Mouse (Mus musculus): ENCODE data around the gene Trpm3. TPM values are rescaled to one million over a fixed set of nuclear protein-coding genes. Genes with fewer than 3 reads are reported as not detected.

Trpm3 gene
- total and polyA plus RNA-seq, 3 experiments: 0.49 TPM; not detected in 2

DNA sequence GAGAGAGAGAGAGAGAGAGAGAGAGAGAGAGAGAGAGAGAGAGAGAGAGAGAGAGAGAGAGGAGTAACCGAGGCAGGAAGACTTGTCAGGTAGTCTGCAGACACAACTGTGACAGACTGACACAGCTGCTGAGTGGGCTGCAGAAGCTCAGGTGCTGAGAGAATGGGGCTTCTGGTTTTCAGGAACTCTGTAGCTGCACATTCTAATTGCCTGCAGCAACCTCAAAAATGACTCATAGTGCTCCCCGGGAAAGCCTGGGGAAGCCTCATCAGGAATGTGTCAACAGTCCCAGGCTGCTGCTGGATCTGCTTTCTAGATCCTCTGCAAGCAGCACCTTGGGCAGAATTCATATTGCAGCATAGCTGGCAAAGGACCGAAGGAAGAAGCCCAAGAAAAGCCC lies 457.9 kb downstream of the Trpm3 start:
- TF ChIP-seq CTCF (IDR thresholded peaks at IDR 0.05; ENCODE audit: low read depth, low read length) (no peak), GATA2 (IDR thresholded peaks at IDR 0.05; ENCODE audit: borderline replicate concordance, low read depth, low read length) (no peak), POLR2AphosphoS5 (IDR thresholded peaks at IDR 0.05; ENCODE audit: insufficient replicate concordance, low read depth, low read length) (no peak), TAL1 (conservative IDR thresholded peaks at IDR 0.05; ENCODE audit: low read depth, low read length) (no peak)
- H3K27me3 ChIP-seq (ENCODE audit: insufficient read depth, low read length): no peaks in the 10 kb centered on the region
- ATAC-seq (ENCODE audit: extremely low read depth, insufficient number of reproducible peaks, low FRiP score, poor library complexity, severe bottlenecking): no peak
- H3K9me3 ChIP-seq (replicated peaks): no peaks in the 10 kb centered on the region
- no peaks in the 10 kb centered on the region for H3K4me1 ChIP-seq (ENCODE audit: insufficient read depth, low read depth, low read length)
- no peaks in the 10 kb centered on the region for H3K36me3 ChIP-seq (replicated peaks)
- no peak overlapping the region for H3K4me3 ChIP-seq (ENCODE audit: low read depth, low read length)
- DNase-seq (ENCODE audit: low spot score): no peak

DNA sequence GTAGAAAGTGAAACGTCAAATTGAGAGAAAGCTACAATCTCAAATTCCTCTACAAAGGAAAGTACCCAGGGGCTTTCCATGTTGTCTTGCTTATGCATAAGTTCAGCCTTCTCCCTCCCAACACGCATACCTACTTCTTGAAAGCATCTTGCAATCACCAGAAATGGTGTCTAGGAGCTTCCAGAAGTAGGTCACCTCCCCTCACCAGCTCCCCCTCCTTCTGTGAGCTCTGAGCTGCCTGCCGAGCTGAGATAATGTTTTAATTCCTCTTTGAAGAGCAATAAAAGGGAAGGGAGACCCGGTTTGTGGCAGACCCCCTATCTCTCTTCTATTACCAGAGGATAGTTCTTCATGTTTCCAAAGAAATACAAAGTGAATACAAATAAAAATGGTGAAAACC lies 465.5 kb downstream of the Trpm3 start:
- DNase-seq (ENCODE audit: low spot score): no peak
- no peak overlapping the region for H3K4me3 ChIP-seq (ENCODE audit: low read depth, low read length)
- no peaks in the 10 kb centered on the region for H3K27me3 ChIP-seq (ENCODE audit: insufficient read depth, low read length)
- no peaks in the 10 kb centered on the region for H3K9me3 ChIP-seq (replicated peaks)
- no peak for ATAC-seq (ENCODE audit: extremely low read depth, insufficient number of reproducible peaks, low FRiP score, poor library complexity, severe bottlenecking)
- no peaks in the 10 kb centered on the region for H3K4me1 ChIP-seq (ENCODE audit: insufficient read depth, low read depth, low read length)
- H3K36me3 ChIP-seq (replicated peaks): no peaks in the 10 kb centered on the region
- TF ChIP-seq POLR2AphosphoS5 (IDR thresholded peaks at IDR 0.05; ENCODE audit: insufficient replicate concordance, low read depth, low read length) (no peak), TAL1 (conservative IDR thresholded peaks at IDR 0.05; ENCODE audit: low read depth, low read length) (no peak), GATA2 (IDR thresholded peaks at IDR 0.05; ENCODE audit: borderline replicate concordance, low read depth, low read length) (no peak), CTCF (IDR thresholded peaks at IDR 0.05; ENCODE audit: low read depth, low read length) (no peak), GATA1 (IDR thresholded peaks at IDR 0.05; ENCODE audit: borderline replicate concordance, low read length) (no peak)

DNA sequence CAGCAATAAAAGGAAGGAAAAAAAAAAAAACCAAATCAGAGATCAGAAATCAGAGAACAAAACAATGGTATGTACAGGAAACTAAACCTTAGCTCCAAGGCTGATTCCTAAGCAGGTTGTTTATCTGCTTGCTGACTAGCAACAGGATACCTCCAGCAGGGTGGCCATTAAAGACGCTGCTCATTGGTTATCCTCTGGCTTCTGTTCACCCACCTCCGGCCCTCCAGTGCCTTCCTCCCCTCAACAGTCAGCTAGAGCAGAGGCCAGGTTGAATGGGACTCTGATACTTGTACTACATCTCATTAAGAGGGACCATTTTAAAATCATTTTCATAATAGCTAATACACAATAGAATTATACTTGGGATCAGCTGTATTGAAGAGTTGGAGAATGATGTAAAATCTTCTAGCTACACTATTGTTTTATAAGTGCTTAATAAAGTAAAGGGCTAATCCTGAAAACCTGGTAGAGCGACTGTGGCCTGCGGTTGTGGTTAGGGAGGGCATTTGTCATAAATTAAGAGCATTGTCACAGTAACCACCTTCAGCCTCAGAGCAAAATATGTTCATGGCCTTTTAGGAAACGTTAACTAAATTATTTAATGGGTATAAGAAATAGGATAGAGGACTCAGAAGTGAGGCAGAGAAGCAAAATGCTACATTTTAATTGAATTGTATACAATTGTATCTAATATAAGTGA lies 469.3 kb downstream of the Trpm3 start:
- TF ChIP-seq POLR2AphosphoS5 (IDR thresholded peaks at IDR 0.05; ENCODE audit: insufficient replicate concordance, low read depth, low read length) (no peak), CTCF (IDR thresholded peaks at IDR 0.05; ENCODE audit: low read depth, low read length) (no peak)
- H3K36me3 ChIP-seq (replicated peaks): no peaks in the 10 kb centered on the region
- DNase-seq (ENCODE audit: low spot score) (no peak), ATAC-seq (ENCODE audit: extremely low read depth, insufficient number of reproducible peaks, low FRiP score, poor library complexity, severe bottlenecking) (no peak)
- H3K4me3 ChIP-seq (ENCODE audit: low read depth, low read length): no peak overlapping the region
- H3K27me3 ChIP-seq (ENCODE audit: insufficient read depth, low read length): no peaks in the 10 kb centered on the region
- H3K4me1 ChIP-seq (ENCODE audit: insufficient read depth, low read depth, low read length): no peaks in the 10 kb centered on the region
- H3K9me3 ChIP-seq (replicated peaks): no peaks in the 10 kb centered on the region

DNA sequence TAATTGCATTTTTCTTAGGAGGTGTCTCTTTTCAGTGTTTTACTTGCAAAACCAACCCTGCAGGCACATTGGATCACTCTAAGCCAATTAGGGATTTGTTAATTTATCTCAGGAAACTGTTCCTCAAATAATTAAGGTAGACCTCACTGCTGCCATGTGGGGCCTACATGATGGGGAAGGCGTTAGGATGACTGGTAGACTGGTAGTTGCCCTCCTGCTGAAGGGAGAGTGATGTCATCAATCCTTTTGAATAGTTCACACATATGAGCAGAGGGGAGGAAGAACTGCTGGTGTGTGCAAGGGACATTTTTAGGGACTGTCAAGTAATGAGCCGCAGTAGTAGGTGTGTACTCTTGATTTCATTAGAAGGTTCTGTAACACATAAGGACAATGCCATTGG lies 472.8 kb downstream of the Trpm3 start:
- Histone ChIP-seq H3K4me1 (ENCODE audit: insufficient read depth, low read depth, low read length) (no peaks in the 10 kb centered on the region), H3K36me3 (replicated peaks) (no peaks in the 10 kb centered on the region), H3K4me3 (ENCODE audit: low read depth, low read length) (no peak overlapping the region), H3K9me3 (replicated peaks) (no peaks in the 10 kb centered on the region), H3K27me3 (ENCODE audit: insufficient read depth, low read length) (no peaks in the 10 kb centered on the region)
- no peak for TF ChIP-seq POLR2AphosphoS5 (IDR thresholded peaks at IDR 0.05; ENCODE audit: insufficient replicate concordance, low read depth, low read length)
- TF ChIP-seq CTCF (IDR thresholded peaks at IDR 0.05; ENCODE audit: low read depth, low read length): no peak
- no peak for TF ChIP-seq GATA1 (IDR thresholded peaks at IDR 0.05; ENCODE audit: borderline replicate concordance, low read length)
- no peak for TF ChIP-seq TAL1 (conservative IDR thresholded peaks at IDR 0.05; ENCODE audit: low read depth, low read length)
- TF ChIP-seq GATA2 (IDR thresholded peaks at IDR 0.05; ENCODE audit: borderline replicate concordance, low read depth, low read length): no peak
- DNase-seq (ENCODE audit: low spot score) (no peak), ATAC-seq (ENCODE audit: extremely low read depth, insufficient number of reproducible peaks, low FRiP score, poor library complexity, severe bottlenecking) (no peak)

DNA sequence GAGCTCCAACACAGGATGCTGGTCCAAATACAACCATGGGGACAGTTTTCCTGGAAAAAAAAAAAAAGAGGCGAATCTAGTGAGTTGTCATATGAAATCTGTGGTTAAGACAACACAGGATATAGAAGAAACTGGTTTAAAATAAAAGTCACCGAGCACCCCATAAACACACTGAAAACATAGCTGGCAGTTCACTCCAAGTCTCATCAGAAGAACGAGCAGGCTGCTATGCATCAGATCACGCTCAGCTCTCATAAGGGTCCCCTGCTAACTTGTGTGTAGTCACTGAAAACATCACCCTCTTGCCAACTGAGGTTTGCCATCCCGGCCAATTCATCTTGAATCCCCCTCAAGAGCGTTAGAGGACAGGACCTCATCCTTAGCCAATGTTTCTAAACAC lies 476.5 kb downstream of the Trpm3 start:
- no peaks in the 10 kb centered on the region for H3K27me3 ChIP-seq (ENCODE audit: insufficient read depth, low read length)
- H3K4me3 ChIP-seq (ENCODE audit: low read depth, low read length): no peak overlapping the region
- TF ChIP-seq GATA2 (IDR thresholded peaks at IDR 0.05; ENCODE audit: borderline replicate concordance, low read depth, low read length) (no peak), POLR2AphosphoS5 (IDR thresholded peaks at IDR 0.05; ENCODE audit: insufficient replicate concordance, low read depth, low read length) (no peak), GATA1 (IDR thresholded peaks at IDR 0.05; ENCODE audit: borderline replicate concordance, low read length) (no peak), CTCF (IDR thresholded peaks at IDR 0.05; ENCODE audit: low read depth, low read length) (no peak), TAL1 (conservative IDR thresholded peaks at IDR 0.05; ENCODE audit: low read depth, low read length) (no peak)
- ATAC-seq (ENCODE audit: extremely low read depth, insufficient number of reproducible peaks, low FRiP score, poor library complexity, severe bottlenecking) (no peak), DNase-seq (ENCODE audit: low spot score) (no peak)
- no peaks in the 10 kb centered on the region for H3K36me3 ChIP-seq (replicated peaks)
- H3K9me3 ChIP-seq (replicated peaks): no peaks in the 10 kb centered on the region
- no peaks in the 10 kb centered on the region for H3K4me1 ChIP-seq (ENCODE audit: insufficient read depth, low read depth, low read length)

DNA sequence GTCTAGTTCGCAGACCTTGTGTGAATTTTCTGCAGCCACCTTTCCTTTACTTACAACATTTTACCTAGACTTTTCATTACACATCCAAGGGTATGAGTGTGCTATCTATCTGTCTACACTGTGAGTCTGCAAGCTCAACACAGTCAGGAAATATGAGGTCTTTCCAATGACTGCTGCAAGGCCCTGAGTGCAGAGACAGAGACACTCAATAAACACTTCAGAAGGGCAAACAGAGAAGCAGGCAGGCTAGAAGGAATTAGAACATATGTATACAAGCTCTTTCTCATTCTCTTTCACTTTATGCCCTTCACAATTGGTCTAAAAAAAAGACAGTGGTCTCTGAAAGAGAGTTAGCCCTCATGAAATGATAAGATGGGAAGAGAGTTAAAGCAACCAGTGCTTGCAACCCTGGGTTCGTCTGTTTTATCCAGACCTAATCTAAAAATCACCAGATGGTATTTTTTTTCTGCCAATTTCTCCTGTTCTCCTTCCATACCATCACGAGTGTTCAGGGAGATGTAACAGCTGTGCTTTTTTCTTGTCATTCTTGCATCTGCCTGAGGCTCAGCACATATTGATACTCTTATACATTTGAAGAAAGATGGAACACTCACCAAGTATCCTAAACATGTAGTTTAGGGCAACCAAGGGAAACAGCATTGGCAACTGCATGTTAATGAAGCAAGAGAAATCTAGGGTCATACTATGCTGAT lies 486.1 kb downstream of the Trpm3 start:
- Histone ChIP-seq H3K36me3 (replicated peaks) (no peaks in the 10 kb centered on the region), H3K4me1 (ENCODE audit: insufficient read depth, low read depth, low read length) (no peaks in the 10 kb centered on the region), H3K4me3 (ENCODE audit: low read depth, low read length) (no peak overlapping the region), H3K27me3 (ENCODE audit: insufficient read depth, low read length) (no peaks in the 10 kb centered on the region), H3K9me3 (replicated peaks) (no peaks in the 10 kb centered on the region)
- ATAC-seq (ENCODE audit: extremely low read depth, insufficient number of reproducible peaks, low FRiP score, poor library complexity, severe bottlenecking) (no peak), DNase-seq (ENCODE audit: low spot score) (no peak)
- TF ChIP-seq CTCF (IDR thresholded peaks at IDR 0.05; ENCODE audit: low read depth, low read length) (no peak), GATA2 (IDR thresholded peaks at IDR 0.05; ENCODE audit: borderline replicate concordance, low read depth, low read length) (no peak), POLR2AphosphoS5 (IDR thresholded peaks at IDR 0.05; ENCODE audit: insufficient replicate concordance, low read depth, low read length) (no peak), TAL1 (conservative IDR thresholded peaks at IDR 0.05; ENCODE audit: low read depth, low read length) (no peak), GATA1 (IDR thresholded peaks at IDR 0.05; ENCODE audit: borderline replicate concordance, low read length) (no peak)
